Mouse (Mus musculus) testis, adult 2 months (tissue): ENCODE measurements at regions not wholly inside any gene's neighbourhood (a gene's known extent, or its start where the extent isn't known, plus 50 kb on each side); places are given as distances from the start of the nearest gene placed in this dataset.

Experiments used
- CTCF ChIP-seq: fragments of 200-500 bp; IDR thresholded peaks from 2 replicates; pipeline ENCODE4 v1.5.1; 2012; ENCODE audit warnings: low read depth, mild to moderate bottlenecking, inconsistent platforms, low read length, moderate library complexity; ENCODE audit not compliant: control insufficient read depth, insufficient read depth, insufficient replicate concordance
- POLR2A ChIP-seq: fragments of 200-500 bp; IDR thresholded peaks from 2 replicates; pipeline ENCODE4 v1.6.1; 2012; ENCODE audit warnings: low read depth, mild to moderate bottlenecking, inconsistent platforms, low read length, moderate library complexity; ENCODE audit not compliant: control insufficient read depth

DNA sequence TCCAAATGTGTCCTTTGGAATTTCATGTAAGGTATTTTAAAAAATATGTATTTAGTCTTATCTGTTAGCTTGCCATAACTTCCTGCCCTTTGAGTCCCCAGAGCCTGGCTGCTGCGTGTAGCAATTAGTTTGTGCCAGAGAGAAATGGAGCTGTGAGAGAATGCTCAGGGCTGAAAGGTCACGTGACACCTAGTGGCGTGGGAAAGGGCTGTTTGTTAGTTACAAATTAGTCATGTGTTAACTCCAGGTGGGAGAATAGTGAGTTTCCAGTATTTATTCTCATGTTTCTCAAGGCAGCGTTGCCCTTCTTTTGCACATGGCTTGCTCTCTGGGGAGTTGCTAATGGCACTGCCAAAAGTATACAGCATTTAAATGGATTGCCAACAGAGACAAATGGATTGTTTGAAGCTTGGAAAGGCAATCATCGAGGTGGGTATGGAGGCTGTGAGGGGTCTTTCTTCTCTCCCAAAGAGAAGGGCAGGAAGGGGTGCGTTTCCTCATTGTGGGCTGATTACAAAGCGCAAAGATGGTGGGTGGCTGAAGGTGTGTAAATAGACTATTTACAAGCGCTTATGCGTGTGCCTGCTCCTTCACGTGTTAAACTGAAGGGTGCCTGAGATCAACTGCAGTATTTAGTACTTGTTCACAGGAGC, 472.3 kb downstream of the D3Ertd751e start:
- no peak for TF ChIP-seq CTCF
- TF ChIP-seq POLR2A: no peak
